In the genomic region with DNA sequence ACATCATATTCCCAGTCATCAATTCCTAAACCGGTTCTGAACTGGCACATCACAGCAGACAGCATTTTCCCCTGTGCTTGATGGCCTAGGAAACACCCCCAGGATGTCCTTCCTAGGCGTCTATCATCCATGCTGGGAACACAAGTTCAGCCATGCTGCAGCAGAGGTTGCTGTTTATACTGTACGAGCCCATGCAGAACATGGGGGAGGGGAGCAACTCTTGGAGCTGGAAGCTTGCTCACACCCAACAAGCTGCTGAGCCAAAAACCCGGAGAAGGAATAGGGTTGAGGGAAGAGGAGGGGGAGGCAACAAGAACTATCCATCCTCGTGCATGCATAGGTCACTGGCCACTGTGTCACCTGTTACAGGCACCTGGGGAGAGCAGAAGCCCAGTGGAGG, we compare ENCODE assay signal across 12 mouse cellular contexts. TPM values are rescaled to one million over a fixed set of nuclear protein-coding genes. Genes with fewer than 3 reads are reported as not detected.
DNase-seq lines count a peak whose midpoint lies in the region; ATAC-seq and TF ChIP-seq lines count a peak whose summit lies in the region.
"Had no signal": no experiment of that assay in that cellular context is flagged by ENCODE, and none has a peak within 500 bp of the region (broad histone marks: within the 10 kb centered on the region; RNA-seq: fewer than 3 reads in every experiment).

No protein-coding gene starts in this region.

- H3K4me1 ChIP-seq in hindbrain, embryonic 15.5 days (replicated peaks), result no peaks in the 10 kb centered on the region
- no peaks in the 10 kb centered on the region for H3K4me1 ChIP-seq in hindbrain, embryonic 11.5 days (replicated peaks; ENCODE audit: control insufficient read depth, insufficient read depth, low read length)
- no peaks in the 10 kb centered on the region for H3K4me1 ChIP-seq in midbrain, postnatal 0 days (ENCODE audit: insufficient read depth, low read length)
- H3K4me1 ChIP-seq in midbrain, embryonic 13.5 days (replicated peaks), result no peaks in the 10 kb centered on the region
- H3K4me1 ChIP-seq in embryonic facial prominence, embryonic 15.5 days, result peaks cover 8% of the 10 kb centered on the region; the same call in 1 of the 2 replicates
- H3K4me1 ChIP-seq in stomach, embryonic 16.5 days (ENCODE audit: control insufficient read depth, insufficient read depth, low read length), result peaks cover 8% of the 10 kb centered on the region; the same call in 1 of the 2 replicates
- H3K4me1 ChIP-seq: neural tube, embryonic 13.5 days had no signal

- WGBS in hindbrain, embryonic 15.5 days, result 29% methylated on average over 5 of the region's 5 CpGs
- 27% methylated on average over 5 of the region's 5 CpGs for WGBS in hindbrain, embryonic 11.5 days
- 36% methylated on average over 5 of the region's 5 CpGs for WGBS in midbrain, postnatal 0 days
- 31% methylated on average over 5 of the region's 5 CpGs for WGBS in midbrain, embryonic 13.5 days
- 19% methylated on average over 5 of the region's 5 CpGs for WGBS in embryonic facial prominence, embryonic 15.5 days
- WGBS in stomach, embryonic 16.5 days, result 14% methylated on average over 5 of the region's 5 CpGs

- TF ChIP-seq CTCF in midbrain, postnatal 0 days (IDR thresholded peaks at IDR 0.05), result no peak

- no peak for DNase-seq in hindbrain, embryonic 11.5 days (ENCODE audit: low spot score)
- peak; percentile 45 for DNase-seq in midbrain, postnatal 0 days (ENCODE audit: low spot score)
- no peak for DNase-seq in layer of hippocampus, postnatal 25 days (ENCODE audit: extremely low spot score in 1 of 2, low spot score in 1 of 2)
- DNase-seq in right cerebral cortex, adult 2 months (ENCODE audit: low spot score in 2 of 2), result no peak
- DNase-seq: right cerebral cortex, postnatal 14 days had no signal

- H3K27ac ChIP-seq in hindbrain, embryonic 15.5 days (replicated peaks), result no peak overlapping the region
- no peak overlapping the region for H3K27ac ChIP-seq in hindbrain, embryonic 11.5 days (ENCODE audit: low read depth, low read length)
- no peak overlapping the region for H3K27ac ChIP-seq in midbrain, postnatal 0 days (ENCODE audit: low read depth, low read length)
- no peak overlapping the region for H3K27ac ChIP-seq in midbrain, embryonic 13.5 days
- peak overlapping the region; percentile 44; the same call in 1 of the 2 replicates for H3K27ac ChIP-seq in embryonic facial prominence, embryonic 15.5 days (replicated peaks)
- H3K27ac ChIP-seq in stomach, embryonic 16.5 days (ENCODE audit: low read length), result no peak overlapping the region
- H3K27ac ChIP-seq: limb, embryonic 13.5 days; neural tube, embryonic 13.5 days had no signal

- no peak overlapping the region for H3K9ac ChIP-seq in hindbrain, embryonic 15.5 days
- no peak overlapping the region for H3K9ac ChIP-seq in hindbrain, embryonic 11.5 days (ENCODE audit: low read depth, low read length)
- H3K9ac ChIP-seq in midbrain, postnatal 0 days (replicated peaks; ENCODE audit: low read length, poor library complexity, severe bottlenecking), result no peak overlapping the region
- no peak overlapping the region for H3K9ac ChIP-seq in midbrain, embryonic 13.5 days (replicated peaks)
- H3K9ac ChIP-seq in embryonic facial prominence, embryonic 15.5 days, result no peak overlapping the region
- no peak overlapping the region for H3K9ac ChIP-seq in stomach, embryonic 16.5 days (ENCODE audit: low read length)
- H3K9ac ChIP-seq: limb, embryonic 13.5 days; neural tube, embryonic 13.5 days had no signal

- H3K36me3 ChIP-seq in hindbrain, embryonic 15.5 days, result no peaks in the 10 kb centered on the region
- no peaks in the 10 kb centered on the region for H3K36me3 ChIP-seq in hindbrain, embryonic 11.5 days (ENCODE audit: control insufficient read depth, insufficient read depth, low read length)
- H3K36me3 ChIP-seq in midbrain, postnatal 0 days (ENCODE audit: insufficient read depth, low read length), result no peaks in the 10 kb centered on the region
- no peaks in the 10 kb centered on the region for H3K36me3 ChIP-seq in midbrain, embryonic 13.5 days
- no peaks in the 10 kb centered on the region for H3K36me3 ChIP-seq in embryonic facial prominence, embryonic 15.5 days
- H3K36me3 ChIP-seq in stomach, embryonic 16.5 days (ENCODE audit: control insufficient read depth, insufficient read depth, low read length), result no peaks in the 10 kb centered on the region
- H3K36me3 ChIP-seq: limb, embryonic 13.5 days; neural tube, embryonic 13.5 days had no signal

- H3K4me2 ChIP-seq in hindbrain, embryonic 15.5 days, result no peak overlapping the region
- no peak overlapping the region for H3K4me2 ChIP-seq in hindbrain, embryonic 11.5 days (replicated peaks; ENCODE audit: low read depth, low read length)
- H3K4me2 ChIP-seq in midbrain, postnatal 0 days (ENCODE audit: low read depth, low read length, poor library complexity, severe bottlenecking), result no peak overlapping the region
- H3K4me2 ChIP-seq in midbrain, embryonic 13.5 days (replicated peaks), result no peak overlapping the region
- H3K4me2 ChIP-seq in embryonic facial prominence, embryonic 15.5 days (replicated peaks), result no peak overlapping the region
- no peak overlapping the region for H3K4me2 ChIP-seq in stomach, embryonic 16.5 days (ENCODE audit: low read depth, low read length)
- H3K4me2 ChIP-seq: limb, embryonic 13.5 days; neural tube, embryonic 13.5 days had no signal

- H3K4me3 ChIP-seq in hindbrain, embryonic 15.5 days, result no peak overlapping the region
- H3K4me3 ChIP-seq in hindbrain, embryonic 11.5 days (ENCODE audit: low read depth, low read length), result no peak overlapping the region
- H3K4me3 ChIP-seq in midbrain, postnatal 0 days (ENCODE audit: low read depth, low read length), result no peak overlapping the region
- no peak overlapping the region for H3K4me3 ChIP-seq in midbrain, embryonic 13.5 days (replicated peaks)
- no peak overlapping the region for H3K4me3 ChIP-seq in embryonic facial prominence, embryonic 15.5 days (replicated peaks)
- no peak overlapping the region for H3K4me3 ChIP-seq in stomach, embryonic 16.5 days (replicated peaks; ENCODE audit: low read length)
- H3K4me3 ChIP-seq: limb, embryonic 13.5 days; megakaryocyte, embryonic 14.5 days; neural tube, embryonic 13.5 days had no signal

- ATAC-seq in hindbrain, embryonic 15.5 days (ENCODE audit: low FRiP score, low read depth), result peak; percentile 15; the same call in 1 of the 2 replicates
- no peak for ATAC-seq in hindbrain, embryonic 11.5 days (ENCODE audit: low FRiP score)
- peak; percentile 38; the same call in 1 of the 2 replicates for ATAC-seq in midbrain, postnatal 0 days (ENCODE audit: low FRiP score)
- ATAC-seq in midbrain, embryonic 13.5 days, result no peak
- no peak for ATAC-seq in embryonic facial prominence, embryonic 15.5 days (ENCODE audit: insufficient number of reproducible peaks, low FRiP score, low TSS enrichment, low read depth)
- peak; percentile 65; the same call in 1 of the 2 replicates for ATAC-seq in stomach, embryonic 16.5 days (ENCODE audit: insufficient read depth, low FRiP score)

- no peaks in the 10 kb centered on the region for H3K9me3 ChIP-seq in hindbrain, embryonic 15.5 days
- H3K9me3 ChIP-seq in hindbrain, embryonic 11.5 days (ENCODE audit: control insufficient read depth, low read length), result no peaks in the 10 kb centered on the region
- H3K9me3 ChIP-seq in midbrain, postnatal 0 days (ENCODE audit: low read length), result no peaks in the 10 kb centered on the region
- H3K9me3 ChIP-seq in midbrain, embryonic 13.5 days, result no peaks in the 10 kb centered on the region
- H3K9me3 ChIP-seq in embryonic facial prominence, embryonic 15.5 days (replicated peaks), result no peaks in the 10 kb centered on the region
- 0 out of 2 replicates have a peak, but pooled peaks cover 3% of the 10 kb centered on the region for H3K9me3 ChIP-seq in stomach, embryonic 16.5 days (replicated peaks; ENCODE audit: control insufficient read depth, low read length)
- H3K9me3 ChIP-seq: limb, embryonic 13.5 days; neural tube, embryonic 13.5 days had no signal

- no peaks in the 10 kb centered on the region for H3K27me3 ChIP-seq in hindbrain, embryonic 15.5 days
- H3K27me3 ChIP-seq in hindbrain, embryonic 11.5 days (ENCODE audit: control insufficient read depth, insufficient read depth, low read length), result no peaks in the 10 kb centered on the region
- no peaks in the 10 kb centered on the region for H3K27me3 ChIP-seq in midbrain, postnatal 0 days (ENCODE audit: insufficient read depth, low read length)
- H3K27me3 ChIP-seq in midbrain, embryonic 13.5 days, result no peaks in the 10 kb centered on the region
- no peaks in the 10 kb centered on the region for H3K27me3 ChIP-seq in embryonic facial prominence, embryonic 15.5 days
- no peaks in the 10 kb centered on the region for H3K27me3 ChIP-seq in stomach, embryonic 16.5 days (ENCODE audit: control insufficient read depth, insufficient read depth, low read length)
- H3K27me3 ChIP-seq: limb, embryonic 13.5 days; neural tube, embryonic 13.5 days had no signal

RNA-seq across cellular contexts. Expression of gene Trappc10, which starts 15.9 kb away (rescaled TPM):
- 27.5 and 29.4 TPM in 2 replicates for polyA plus RNA-seq in hindbrain, embryonic 15.5 days (2015; fragmentation: Nextera tagmentation; extraction: Ambion mirVana)
- 17.7 and 21.2 TPM in 2 replicates for polyA plus RNA-seq in hindbrain, embryonic 11.5 days (2014; fragmentation: Nextera tagmentation; extraction: Ambion mirVana)
- 102 and 129 TPM in 2 replicates for total RNA-seq in midbrain, postnatal 0 days (2014; rRNA removed)
- polyA plus RNA-seq in midbrain, postnatal 0 days (2015; fragmentation: Nextera tagmentation; extraction: Ambion mirVana), result 35.1 and 42.2 TPM in 2 replicates
- 21.3 and 26.7 TPM in 2 replicates for polyA plus RNA-seq in midbrain, embryonic 13.5 days (2015; fragmentation: Nextera tagmentation; extraction: Ambion mirVana)
- 15.8 and 16.1 TPM in 2 replicates for polyA plus RNA-seq in embryonic facial prominence, embryonic 15.5 days (2015; fragmentation: Nextera tagmentation; extraction: Ambion mirVana)
- 3.4 and 4.7 TPM in 2 replicates for polyA plus RNA-seq in stomach, embryonic 16.5 days (2015; fragmentation: Nextera tagmentation; extraction: Ambion mirVana)
- total RNA-seq in layer of hippocampus, postnatal 25 days (2021), result 10 to 100 TPM; 79.5 to 80.8 TPM

Comparison
In these comparisons a context has a peak if more than half of its experiments do, and no peak if none do; other contexts are left out.
1. ATAC-seq: peak in hindbrain, embryonic 15.5 days (single experiment), midbrain, postnatal 0 days (single experiment) and stomach, embryonic 16.5 days (single experiment); none in hindbrain, embryonic 11.5 days (single experiment), midbrain, embryonic 13.5 days (single experiment) and embryonic facial prominence, embryonic 15.5 days (single experiment).